Mouse (Mus musculus) retina, postnatal 7 days (tissue): ENCODE data around the gene Smg8.
A peak's percentile ranks its signal among the peaks of the same experiment; 100 is the strongest.
"Not testable (repeated sequence)": the region's sequence is repeated elsewhere in the genome, so short reads cannot be mapped to it uniquely, and the experiment has no call there.

ENCODE experiments used
- DNase-seq: peaks from one replicate; pipeline ENCODE4 v3.0.0-alpha.2; 2012; ENCODE audit warnings: low read depth, low spot score

The Smg8 gene

GRCm38 (mm10) chr11:87086290-87086984, at the start of gene Smg8:
TSS of gene Smg8 (minus strand) at chr11:87086774.
- DNase-seq: peak; percentile 82

DNA sequence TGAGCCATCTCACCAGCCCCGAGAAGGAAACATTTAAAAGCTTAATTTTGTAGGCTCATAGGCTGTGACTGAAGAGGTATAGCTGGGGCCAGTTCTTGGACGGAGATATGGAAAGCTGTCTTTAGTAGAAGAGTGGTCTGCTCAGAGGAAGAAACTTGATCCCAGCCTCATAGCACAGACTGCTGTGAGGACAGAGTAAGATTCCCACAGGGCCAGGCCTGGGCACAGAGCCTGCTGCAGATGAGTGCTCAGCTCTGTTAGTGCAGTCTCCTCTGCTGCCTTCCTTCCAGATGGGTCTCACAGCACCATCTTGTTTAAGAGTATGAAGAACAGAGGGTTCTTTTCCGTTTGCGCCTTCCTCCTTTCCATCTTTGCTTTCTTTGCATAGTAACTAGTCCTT, 49.7 kb upstream of the Smg8 start:
- no peak for DNase-seq

- peak; percentile 90 for DNase-seq
Observed at GRCm38 (mm10) chr11:87126824-87127816, 40.5 kb upstream of the Smg8 start, which contains the start of gene Trim37. TSS of gene Trim37 (plus strand) at chr11:87127077.

GRCm38 (mm10) chr11:87126281-87126823, 39.8 kb upstream of the Smg8 start:
- no peak for DNase-seq

DNA sequence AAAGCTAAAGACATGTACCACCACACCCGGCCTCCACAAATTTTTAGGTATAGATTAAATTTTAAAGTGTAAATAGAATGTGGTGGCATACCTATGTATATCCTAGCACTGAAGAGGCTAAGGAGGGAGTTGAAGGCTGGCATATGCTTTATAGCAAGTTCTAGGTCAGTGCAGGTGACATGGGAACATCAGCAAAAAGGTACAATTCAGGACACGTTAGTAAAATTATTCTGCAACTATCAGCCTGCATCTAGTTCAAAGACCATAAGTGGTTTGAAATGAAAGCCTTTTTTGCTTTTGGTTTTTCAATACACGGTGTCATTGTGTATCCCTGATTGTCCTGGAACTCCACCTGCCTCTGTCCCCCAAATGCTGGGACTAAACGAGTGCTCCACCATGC, 39.0 kb upstream of the Smg8 start:
- no peak for DNase-seq

DNA sequence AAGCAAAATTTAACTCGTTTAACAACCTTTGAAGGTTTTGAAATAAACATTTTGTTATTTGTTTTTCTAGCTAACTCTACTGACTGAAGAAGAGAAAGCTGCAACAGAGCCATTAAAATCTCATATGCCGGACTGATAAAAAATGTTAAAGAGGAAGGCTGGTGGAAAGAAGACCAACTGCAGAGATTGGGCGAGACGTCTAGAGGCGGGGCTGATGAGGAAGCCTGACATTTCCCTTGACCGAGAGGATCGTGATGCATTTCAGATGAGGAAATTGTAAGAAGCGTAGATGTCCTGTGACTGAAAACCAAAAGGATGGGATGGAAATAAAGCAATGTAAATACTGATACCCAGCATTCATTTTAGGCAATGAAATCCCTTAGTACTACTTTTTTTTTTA, 35.3 kb upstream of the Smg8 start:
- no peak for DNase-seq

GRCm38 (mm10) chr11:87110172-87110909, 23.8 kb upstream of the Smg8 start:
- DNase-seq: no peak

DNA sequence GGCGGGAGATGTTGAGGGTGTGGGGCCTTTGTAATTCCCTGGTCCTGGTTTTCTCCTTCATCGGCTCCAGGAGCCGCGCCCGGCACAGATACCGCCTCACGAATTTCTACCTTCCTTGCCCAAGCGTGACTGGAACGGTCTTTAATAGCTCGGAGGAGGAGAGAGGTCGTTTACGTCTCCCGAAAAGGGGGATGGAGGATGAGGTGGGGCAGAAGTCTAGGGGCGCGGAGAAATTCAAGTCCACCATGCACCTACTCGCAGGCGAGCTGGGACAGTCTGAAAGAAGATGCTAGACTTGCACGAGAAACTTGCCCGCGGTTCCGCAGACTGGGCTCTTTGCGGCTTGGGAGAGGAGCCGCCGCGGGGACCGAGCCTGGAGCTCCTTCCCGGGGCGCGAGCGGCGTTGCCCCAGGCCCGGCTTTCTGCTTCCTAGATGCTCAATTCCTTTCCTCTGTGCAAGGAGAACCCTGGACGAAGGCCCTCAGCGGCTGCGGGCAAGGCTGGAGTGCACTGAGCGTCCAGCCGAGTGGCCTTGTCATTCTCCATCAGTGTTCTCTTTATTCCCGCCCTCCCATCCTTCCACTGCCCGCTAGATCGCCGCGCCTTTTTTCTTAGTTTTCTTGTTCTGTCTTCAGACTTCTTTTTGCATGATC, 23.1 kb upstream of the Smg8 start:
- no peak for DNase-seq

DNA sequence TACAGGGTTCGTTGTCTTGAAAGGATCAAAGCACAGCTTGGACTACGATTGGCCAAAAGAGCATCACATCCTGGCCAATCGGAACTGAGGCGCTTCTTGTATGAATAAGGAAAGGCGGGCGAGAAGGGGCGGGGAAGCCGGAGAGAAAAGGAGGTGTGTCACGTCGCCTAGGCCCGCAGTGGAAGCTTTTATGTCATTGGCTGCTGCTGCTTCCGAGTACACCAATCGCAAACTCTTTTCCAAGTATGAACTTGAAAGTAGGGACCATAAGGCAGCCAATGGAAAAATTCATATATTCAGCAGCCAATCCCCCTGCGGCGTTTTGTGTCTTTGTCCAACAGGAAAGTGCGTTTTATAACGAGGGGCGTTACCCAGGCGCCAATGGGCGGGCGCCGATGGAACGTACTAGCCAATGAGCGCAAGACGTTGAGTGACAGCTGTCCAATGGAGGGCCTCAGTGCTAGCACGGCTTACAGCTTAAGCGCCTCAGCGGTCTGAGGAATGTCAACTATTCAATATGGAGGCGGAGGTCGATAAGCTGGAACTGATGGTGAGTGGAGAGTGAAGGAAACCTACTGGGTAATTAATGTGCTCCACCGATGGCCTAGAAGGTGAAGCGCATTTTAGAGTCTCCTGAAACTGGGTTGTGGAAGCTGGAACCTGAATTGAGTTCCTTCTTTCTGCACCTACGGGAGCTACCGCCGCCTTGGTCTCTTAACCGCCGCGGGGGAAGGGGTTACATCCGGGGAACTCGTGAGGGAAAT, 22.4 kb upstream of the Smg8 start, which contains the start of gene Ska2:
TSS of gene Ska2 (plus strand) at position 480 of the 764 bp plus-strand sequence.
- peak; percentile 99 for DNase-seq

GRCm38 (mm10) chr11:87108409-87108754, 21.8 kb upstream of the Smg8 start, which contains the start of gene Prr11:
TSS of gene Prr11 (minus strand) at chr11:87108708.
- DNase-seq: no peak

GRCm38 (mm10) chr11:87087142-87087541, 568 bp upstream of the Smg8 start:
- DNase-seq: no peak

- no peak for DNase-seq
Observed at GRCm38 (mm10) chr11:87085461-87085860, 1.1 kb downstream of the Smg8 start.

- DNase-seq: no peak
Observed at GRCm38 (mm10) chr11:87083712-87084111, 2.9 kb downstream of the Smg8 start.

GRCm38 (mm10) chr11:87073866-87074440, 12.6 kb downstream of the Smg8 start, which contains the start of gene Gdpd1:
TSS of gene Gdpd1 (minus strand) at chr11:87074062.
- peak; percentile 87 for DNase-seq

GRCm38 (mm10) chr11:87073343-87073865, 13.2 kb downstream of the Smg8 start:
- peak; percentile 51 for DNase-seq

- no peak for DNase-seq
Observed at GRCm38 (mm10) chr11:87062087-87062486, 24.5 kb downstream of the Smg8 start.

GRCm38 (mm10) chr11:87060410-87060809, 26.2 kb downstream of the Smg8 start:
- DNase-seq: no peak

GRCm38 (mm10) chr11:87056286-87056685, 30.3 kb downstream of the Smg8 start:
- no peak for DNase-seq

DNA sequence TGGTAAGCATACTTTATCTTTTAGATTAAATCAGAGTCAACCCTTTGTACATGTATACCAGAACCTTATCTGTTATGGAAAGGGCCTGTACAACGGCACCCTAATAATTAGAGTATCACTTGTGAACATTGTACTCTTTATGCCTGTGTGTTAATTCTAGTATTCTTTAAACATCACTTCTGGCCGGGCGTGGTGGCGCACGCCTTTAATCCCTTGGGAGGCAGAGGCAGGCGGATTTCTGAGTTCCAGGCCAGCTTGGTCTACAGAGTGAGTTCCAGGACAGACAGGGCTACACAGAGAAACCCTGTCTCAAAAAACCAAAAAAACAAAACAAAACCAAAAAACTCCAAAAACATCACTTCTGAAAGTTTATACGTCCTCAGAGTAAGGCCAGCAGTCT, 37.7 kb downstream of the Smg8 start:
- DNase-seq: not testable (repeated sequence)
